Mouse (Mus musculus) heart, embryonic 13.5 days (tissue): ENCODE results near the gene Unkl. TPM values are rescaled to one million over a fixed set of nuclear protein-coding genes. Genes with fewer than 3 reads are reported as not detected.
A peak's percentile ranks its signal among the peaks of the same experiment; 100 is the strongest.

Experiments
- ATAC-seq: fragments of 200-750 bp; cut with Nextera tagmentation; 2 replicates; pipeline ENCODE4 v1.8.0; 2017; ENCODE audit warnings: moderate TSS enrichment; ENCODE audit not compliant: insufficient number of reproducible peaks, low FRiP score, low TSS enrichment; ENCODE audit errors: extremely low read depth
- H3K27ac ChIP-seq: fragments of 300-500 bp; sonication (generic); replicated peaks from 2 replicates; pipeline ENCODE4 v1.5.1; 2015; ENCODE audit warnings: moderate library complexity, mild to moderate bottlenecking, inconsistent platforms
- H3K27me3 ChIP-seq: fragments of 300-500 bp; sonication (generic); replicated peaks from 2 replicates; pipeline ENCODE4 v1.6.1; 2015; ENCODE audit warnings: mild to moderate bottlenecking, inconsistent platforms
- H3K36me3 ChIP-seq: fragments of 300-500 bp; sonication (generic); 2 replicates; pipeline ENCODE4 v1.6.1; 2015; ENCODE audit warnings: mild to moderate bottlenecking, inconsistent platforms
- H3K4me1 ChIP-seq: fragments of 300-500 bp; sonication (generic); 2 replicates; pipeline ENCODE4 v1.6.1; 2015; ENCODE audit warnings: inconsistent platforms
- H3K4me2 ChIP-seq: fragments of 300-500 bp; sonication (generic); 2 replicates; pipeline ENCODE4 v1.6.1; 2015; ENCODE audit warnings: inconsistent platforms, mild to moderate bottlenecking, moderate library complexity
- H3K4me3 ChIP-seq: fragments of 300-500 bp; sonication (generic); 2 replicates; pipeline ENCODE4 v1.5.1; 2015; ENCODE audit warnings: moderate library complexity, mild to moderate bottlenecking, inconsistent platforms
- H3K9ac ChIP-seq: fragments of 300-500 bp; sonication (generic); 2 replicates; pipeline ENCODE4 v1.6.1; 2015; ENCODE audit warnings: inconsistent platforms, mild to moderate bottlenecking, moderate library complexity
- H3K9me3 ChIP-seq: fragments of 300-500 bp; sonication (generic); 2 replicates; pipeline ENCODE4 v1.6.1; 2016; ENCODE audit warnings: inconsistent platforms
- WGBS: fragments of 180-500 bp; shearing (Covaris S2); methylation state at CpG from one replicate; pipeline ENCODE4 v1.1.7; 2015; ENCODE audit warnings: mixed read lengths; 5-methylcytosine and 5-hydroxymethylcytosine counted together
- polyA plus RNA-seq: library from polyadenylated mRNA; unstranded; fragments of >200 nt; fragmentation: Nextera tagmentation; extraction: Ambion mirVana; gene quantifications from 2 replicates; pipeline ENCODE4 v1.2.1, GENCODE M21; 2015

Gene Unkl
- polyA plus RNA-seq, 1 experiment from 2014 or later, result 4.5 TPM

DNA sequence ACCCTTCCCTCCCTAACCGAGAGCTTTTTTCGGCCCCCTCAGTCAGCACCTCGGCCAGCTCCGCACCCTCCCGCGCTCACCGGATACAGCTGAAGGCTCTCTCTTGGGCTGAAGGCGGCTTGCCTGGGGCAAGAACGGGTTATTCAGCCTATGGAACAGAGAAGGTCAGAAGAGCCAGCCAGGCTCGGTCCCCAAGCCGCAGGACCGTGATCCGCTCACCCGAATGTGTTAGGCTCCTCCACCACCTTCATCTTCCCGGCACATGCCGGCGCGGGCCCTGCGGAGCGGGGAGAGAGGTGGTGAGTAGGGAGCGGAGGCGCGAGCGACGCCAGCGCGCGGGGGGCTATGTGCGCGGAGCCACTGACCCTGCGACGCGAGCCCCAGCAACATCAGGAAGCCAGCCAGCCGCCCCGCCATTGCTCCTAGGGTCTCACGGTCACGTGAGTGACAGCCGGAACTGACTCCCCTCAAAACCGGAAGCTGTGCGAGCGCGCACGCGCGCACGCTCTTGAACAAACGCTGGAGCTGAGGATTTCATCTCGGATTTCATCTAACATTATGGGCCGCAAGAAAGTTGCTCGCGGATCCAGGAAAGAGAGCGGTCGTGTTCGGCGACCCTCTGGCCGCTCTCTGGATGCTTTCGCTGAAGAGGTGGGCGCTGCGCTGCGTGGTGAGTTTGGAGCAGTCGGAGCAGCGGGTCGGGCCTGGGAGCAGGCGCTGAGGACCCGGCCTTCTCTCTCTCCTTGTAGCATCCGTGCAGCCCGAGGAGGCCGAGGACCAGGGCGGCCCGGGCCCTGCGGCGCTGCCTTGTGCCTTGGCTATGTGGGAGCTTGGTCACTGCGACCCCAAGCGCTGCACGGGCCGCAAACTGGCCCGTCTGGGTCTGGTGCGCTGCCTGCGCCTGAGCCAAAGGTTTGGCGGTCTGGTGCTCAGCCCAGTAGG lies 51.8 kb downstream of the Unkl start, which contains the start of the genes Gnptg and Tsr3:
Gene Gnptg (minus strand): TSS at position 430 of the 942 bp plus-strand sequence.
Gene Tsr3 (plus strand): TSS at position 476 of the 942 bp plus-strand sequence.
- H3K27ac ChIP-seq, result peak within 1 kb of the TSS; percentile 90
- H3K4me2 ChIP-seq, result peak within 1 kb of the TSS; percentile 89
- no peak; the same call in 1 of the 2 replicates for ATAC-seq
- peaks cover 44% of the 10 kb centered on the region for H3K36me3 ChIP-seq
- H3K4me1 ChIP-seq, result peaks cover 19% of the 10 kb centered on the region
- H3K9ac ChIP-seq, result peak within 1 kb of the TSS; percentile 98
- under 1% methylated on average over 80 of the region's 80 CpGs for WGBS
- H3K4me3 ChIP-seq, result peak within 1 kb of the TSS; percentile 94
- no peaks in the 10 kb centered on the region for H3K27me3 ChIP-seq
- H3K9me3 ChIP-seq, result no peaks in the 10 kb centered on the region

DNA sequence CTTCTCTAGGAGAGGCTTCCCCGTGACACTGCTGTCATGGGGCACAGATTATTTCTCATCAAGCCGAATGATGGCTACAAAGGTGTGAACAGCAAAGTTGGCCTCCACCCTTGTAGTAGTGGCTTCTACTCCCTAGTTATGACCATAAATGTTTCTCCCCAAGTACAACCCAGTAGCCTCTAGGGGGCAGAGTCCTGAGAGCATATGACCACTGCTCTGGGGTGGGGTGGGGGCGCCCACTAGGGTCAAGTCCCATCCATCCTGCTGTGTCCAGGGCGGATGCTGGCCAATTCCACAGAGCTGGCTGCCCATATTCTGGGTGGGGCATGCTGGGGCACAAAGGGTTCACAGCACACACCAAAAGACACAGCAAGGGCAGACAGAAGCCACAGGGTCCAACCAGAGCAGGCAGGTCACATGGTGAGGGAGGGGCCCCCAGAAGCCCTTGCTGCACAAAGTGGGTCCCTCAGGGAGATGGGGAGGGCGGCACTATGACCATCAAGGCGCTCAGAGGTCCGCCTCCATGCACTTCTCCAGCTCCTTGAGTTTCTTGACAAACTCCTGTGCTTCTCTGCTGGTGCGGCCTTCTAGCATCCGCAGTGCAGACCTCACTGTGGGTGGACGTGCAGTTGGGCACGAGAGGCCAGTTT lies 55.1 kb downstream of the Unkl start:
- H3K4me3 ChIP-seq, result no peak overlapping the region
- ATAC-seq, result no peak
- peaks cover 32% of the 10 kb centered on the region for H3K36me3 ChIP-seq
- no peak overlapping the region for H3K4me2 ChIP-seq
- no peaks in the 10 kb centered on the region for H3K9me3 ChIP-seq
- no peak overlapping the region for H3K9ac ChIP-seq
- 88% methylated on average over 11 of the region's 11 CpGs for WGBS
- no peak overlapping the region for H3K27ac ChIP-seq
- peaks cover 19% of the 10 kb centered on the region for H3K4me1 ChIP-seq
- H3K27me3 ChIP-seq, result peaks cover 10% of the 10 kb centered on the region

DNA sequence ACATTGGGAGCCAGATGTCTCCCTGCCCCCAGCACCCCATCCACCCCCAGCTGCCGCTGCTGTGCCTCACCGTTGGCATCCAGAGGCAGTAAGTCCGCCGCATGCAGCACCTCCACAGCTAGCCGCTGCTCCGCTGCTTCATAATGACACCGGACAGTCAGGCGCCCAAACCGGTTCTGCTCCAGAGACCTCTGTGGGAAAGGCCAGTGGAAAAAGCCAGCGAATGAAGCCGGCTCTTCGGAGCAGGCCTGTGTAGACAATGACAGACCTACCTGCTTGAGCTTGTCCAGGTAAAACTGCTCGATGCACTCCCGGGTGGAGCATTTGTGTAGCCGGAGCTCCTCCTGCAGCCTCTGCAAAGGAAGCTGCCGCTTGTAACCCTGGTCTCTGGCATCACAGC lies 56.0 kb downstream of the Unkl start:
- no peak overlapping the region for H3K27ac ChIP-seq
- H3K9ac ChIP-seq, result no peak overlapping the region
- peaks cover 32% of the 10 kb centered on the region for H3K36me3 ChIP-seq
- H3K9me3 ChIP-seq, result no peaks in the 10 kb centered on the region
- peaks cover 15% of the 10 kb centered on the region for H3K4me1 ChIP-seq
- no peak overlapping the region for H3K4me3 ChIP-seq
- 81% methylated on average over 16 of the region's 16 CpGs for WGBS
- H3K4me2 ChIP-seq, result no peak overlapping the region
- ATAC-seq, result no peak
- H3K27me3 ChIP-seq, result peaks cover 18% of the 10 kb centered on the region

DNA sequence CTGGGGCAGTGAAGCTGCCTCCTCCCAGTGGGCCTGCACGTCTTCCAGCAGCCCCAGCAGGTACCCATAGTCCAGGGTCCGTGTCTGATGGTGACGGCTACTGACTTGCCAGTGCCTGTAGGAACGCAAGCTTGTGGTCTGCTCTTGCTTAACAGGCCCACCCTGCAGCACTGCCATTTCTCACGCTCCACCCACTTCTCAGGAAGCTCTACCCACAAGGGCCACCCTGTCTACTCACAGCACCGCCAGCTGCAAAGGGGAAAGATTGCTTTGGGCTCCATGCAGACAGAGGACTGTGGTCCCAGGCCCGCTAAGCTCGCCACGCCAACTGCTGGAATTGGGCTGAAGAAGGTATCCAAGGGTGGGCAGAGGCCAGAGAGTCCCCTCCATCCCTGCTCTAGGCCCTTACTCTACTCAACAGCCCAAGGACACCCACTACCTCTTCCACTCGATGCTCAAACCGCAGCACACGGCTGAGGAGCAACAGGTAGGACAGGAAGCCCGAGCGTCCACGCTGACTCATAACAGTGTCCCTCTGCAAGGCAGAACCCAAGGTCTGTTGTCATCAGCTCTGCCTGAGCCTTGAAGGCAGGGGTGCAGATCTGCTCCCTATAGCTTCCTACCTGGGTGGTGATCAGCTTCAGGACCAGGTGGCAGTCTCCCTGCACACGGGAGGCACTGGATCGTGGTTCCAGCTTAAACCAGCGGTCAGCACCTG lies 60.0 kb downstream of the Unkl start:
- WGBS, result 72% methylated on average over 18 of the region's 18 CpGs
- ATAC-seq, result no peak
- H3K4me3 ChIP-seq, result no peak overlapping the region
- H3K9ac ChIP-seq, result no peak overlapping the region
- H3K36me3 ChIP-seq, result peaks cover 14% of the 10 kb centered on the region
- peaks cover 45% of the 10 kb centered on the region for H3K27me3 ChIP-seq
- H3K9me3 ChIP-seq, result no peaks in the 10 kb centered on the region
- H3K4me1 ChIP-seq, result no peaks in the 10 kb centered on the region
- H3K27ac ChIP-seq, result no peak overlapping the region
- H3K4me2 ChIP-seq, result no peak overlapping the region

DNA sequence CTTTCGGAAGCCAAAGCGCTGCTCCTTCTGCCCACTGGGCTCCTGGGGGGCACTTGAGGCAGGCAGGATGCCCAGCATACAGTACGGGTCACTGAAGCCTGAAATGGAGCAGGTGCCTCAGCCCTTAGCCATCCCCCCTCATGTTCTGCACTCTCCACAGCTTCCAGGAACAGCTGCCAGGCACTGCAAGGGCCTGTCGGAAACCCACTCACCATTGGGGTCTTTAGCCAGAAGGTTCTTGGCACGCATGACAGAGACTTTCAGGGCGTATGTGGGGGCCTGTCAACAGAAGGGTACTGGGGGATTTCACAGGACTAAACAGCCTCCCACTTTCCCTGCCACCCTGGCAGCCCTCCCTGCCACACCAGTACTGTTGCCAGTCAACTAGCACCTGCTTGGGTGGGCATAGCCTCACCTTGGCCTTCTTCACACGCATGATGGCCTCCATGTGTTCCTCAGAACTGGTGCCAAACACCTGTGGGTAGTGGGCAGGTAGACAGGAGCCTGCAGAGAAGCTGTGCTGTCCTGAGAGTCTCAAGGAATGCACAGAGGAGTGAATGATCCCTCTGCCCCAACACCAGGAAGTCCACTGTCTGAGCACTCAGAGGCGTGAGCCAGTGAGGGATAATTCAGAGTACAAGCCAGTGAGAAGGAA lies 62.1 kb downstream of the Unkl start:
- peaks cover 66% of the 10 kb centered on the region for H3K27me3 ChIP-seq
- no peaks in the 10 kb centered on the region for H3K4me1 ChIP-seq
- no peak overlapping the region for H3K4me2 ChIP-seq
- H3K36me3 ChIP-seq, result no peaks in the 10 kb centered on the region
- H3K9ac ChIP-seq, result no peak overlapping the region
- 74% methylated on average over 8 of the region's 8 CpGs for WGBS
- H3K4me3 ChIP-seq, result no peak overlapping the region
- no peak for ATAC-seq
- H3K9me3 ChIP-seq, result no peaks in the 10 kb centered on the region
- H3K27ac ChIP-seq, result no peak overlapping the region

DNA sequence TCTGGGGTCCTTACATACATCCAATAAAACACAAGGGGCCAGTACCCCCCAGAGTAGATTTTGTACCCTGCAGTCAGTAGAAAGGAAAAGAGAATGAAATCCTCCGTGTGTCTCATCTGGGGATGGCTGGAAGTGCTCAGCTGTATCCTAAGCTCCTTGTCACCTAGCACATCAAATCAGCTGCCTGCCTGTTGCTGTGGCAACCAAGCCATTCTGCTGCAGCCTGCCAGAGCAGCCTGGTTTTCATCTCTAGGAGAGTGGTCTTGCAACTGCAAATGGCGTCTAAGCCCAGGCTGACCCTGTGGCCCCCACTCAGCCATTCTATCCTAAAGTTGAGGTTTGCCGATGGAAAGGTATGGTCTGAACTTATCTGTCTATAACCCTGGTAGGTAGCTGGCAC lies 64.4 kb downstream of the Unkl start:
- Histone ChIP-seq H3K9me3 (no peaks in the 10 kb centered on the region), H3K4me3 (no peak overlapping the region), H3K27ac (no peak overlapping the region), H3K4me1 (peaks cover 13% of the 10 kb centered on the region), H3K4me2 (no peak overlapping the region), H3K27me3 (peaks cover 83% of the 10 kb centered on the region), H3K36me3 (no peaks in the 10 kb centered on the region), H3K9ac (no peak overlapping the region)
- no peak for ATAC-seq
- 29% methylated on average over 3 of the region's 3 CpGs for WGBS

DNA sequence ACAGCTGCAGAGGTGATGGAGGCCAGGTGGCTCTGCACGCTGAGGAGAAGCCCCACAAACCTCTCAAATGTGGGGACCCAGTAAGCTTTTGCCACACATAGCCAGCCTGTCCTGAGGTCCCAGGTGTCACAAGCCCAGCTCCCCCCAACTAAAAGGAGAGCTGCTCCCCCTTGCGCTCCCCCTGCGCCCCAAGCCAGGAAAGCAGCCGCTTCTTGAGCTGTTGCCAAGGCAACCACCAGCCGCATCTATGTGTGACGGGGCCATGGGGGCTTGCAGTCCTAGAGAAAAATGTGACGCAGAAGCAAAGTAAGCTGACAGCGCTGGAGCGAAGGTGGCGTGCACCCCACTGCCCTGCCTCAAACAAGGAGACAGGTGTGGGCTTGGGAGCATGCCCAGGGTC lies 65.6 kb downstream of the Unkl start:
- no peak overlapping the region for H3K27ac ChIP-seq

DNA sequence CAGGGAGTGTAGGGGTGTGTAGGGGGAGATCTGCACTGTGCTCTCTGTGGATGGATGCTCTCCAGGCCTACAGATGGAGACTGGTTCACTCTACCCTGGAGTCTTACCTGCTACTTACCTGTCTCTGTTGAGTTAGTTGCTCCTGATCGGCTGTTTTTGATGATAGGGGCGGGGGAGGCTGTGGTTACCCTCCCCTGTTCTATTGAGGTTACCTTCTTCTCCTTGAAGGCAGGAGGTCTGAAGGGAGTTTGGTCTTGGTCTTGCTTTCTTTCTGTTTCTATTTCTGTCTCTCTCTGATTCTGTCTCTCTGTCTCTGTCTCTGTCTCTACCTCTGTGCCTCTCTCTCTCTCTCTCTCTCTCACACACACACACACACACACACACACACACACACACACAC lies 66.9 kb downstream of the Unkl start:
- peaks cover 13% of the 10 kb centered on the region for H3K4me1 ChIP-seq
- peak overlapping the region; percentile 80 for H3K4me2 ChIP-seq
- peaks cover 65% of the 10 kb centered on the region for H3K27me3 ChIP-seq
- H3K4me3 ChIP-seq, result no peak overlapping the region
- no peak overlapping the region; the same call in 1 of the 2 replicates for H3K9ac ChIP-seq
- H3K9me3 ChIP-seq, result no peaks in the 10 kb centered on the region
- H3K27ac ChIP-seq, result no peak overlapping the region
- peaks cover 21% of the 10 kb centered on the region for H3K36me3 ChIP-seq
- no peak for ATAC-seq
- 55% methylated on average over 2 of the region's 2 CpGs for WGBS

More for the DNA sequence above, 65.6 kb downstream of the Unkl start:
- no peak overlapping the region for H3K9ac ChIP-seq
- ATAC-seq, result no peak
- H3K36me3 ChIP-seq, result peaks cover 7% of the 10 kb centered on the region
- H3K9me3 ChIP-seq, result no peaks in the 10 kb centered on the region
- no peak overlapping the region for H3K4me3 ChIP-seq
- H3K4me2 ChIP-seq, result no peak overlapping the region
- H3K27me3 ChIP-seq, result peaks cover 72% of the 10 kb centered on the region
- WGBS, result 40% methylated on average over 10 of the region's 10 CpGs
- peaks cover 13% of the 10 kb centered on the region for H3K4me1 ChIP-seq

DNA sequence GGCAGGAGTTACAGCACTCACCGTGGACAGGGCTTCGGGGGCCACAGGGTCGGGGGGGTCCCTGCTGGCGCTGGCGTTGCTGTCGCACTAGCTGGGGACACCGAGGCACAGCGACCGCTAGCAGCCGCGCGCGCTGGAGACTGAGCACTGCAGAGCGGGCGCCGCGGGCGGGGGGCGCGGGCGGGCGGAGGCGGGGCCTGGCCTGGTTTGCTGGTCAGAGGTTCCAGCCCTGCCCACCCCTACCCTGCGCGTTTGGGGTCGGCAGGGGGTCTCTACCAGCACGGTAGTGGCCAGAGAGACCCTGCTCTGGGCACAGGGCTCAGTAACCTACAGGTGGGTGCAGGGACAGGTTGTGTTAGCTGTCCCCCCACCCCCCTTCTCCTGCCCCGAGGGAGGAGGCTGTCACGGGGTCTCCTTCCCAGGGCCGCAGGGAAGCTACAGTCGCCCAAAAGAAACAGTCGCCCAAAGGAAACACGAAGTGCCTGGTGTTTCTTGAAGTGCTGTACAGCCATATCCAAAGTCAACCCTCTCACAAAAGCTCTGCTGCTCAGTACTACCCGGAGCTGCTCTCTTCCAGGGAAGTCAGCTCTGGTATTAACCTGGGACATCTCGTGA lies 68.0 kb downstream of the Unkl start, which contains the start of gene Baiap3:
Gene Baiap3 (minus strand): TSS at position 225 of the 615 bp plus-strand sequence.
- H3K4me2 ChIP-seq, result peak within 1 kb of the TSS; percentile 80
- H3K36me3 ChIP-seq, result peaks cover 26% of the 10 kb centered on the region
- H3K9me3 ChIP-seq, result no peaks in the 10 kb centered on the region
- H3K9ac ChIP-seq, result peak within 1 kb of the TSS; percentile 70
- H3K27ac ChIP-seq, result no peak within 1 kb of the TSS
- peaks cover 61% of the 10 kb centered on the region for H3K27me3 ChIP-seq
- H3K4me1 ChIP-seq, result peaks cover 13% of the 10 kb centered on the region
- peak within 1 kb of the TSS; percentile 52 for H3K4me3 ChIP-seq
- ATAC-seq, result no peak
- 4% methylated on average over 35 of the region's 35 CpGs for WGBS

DNA sequence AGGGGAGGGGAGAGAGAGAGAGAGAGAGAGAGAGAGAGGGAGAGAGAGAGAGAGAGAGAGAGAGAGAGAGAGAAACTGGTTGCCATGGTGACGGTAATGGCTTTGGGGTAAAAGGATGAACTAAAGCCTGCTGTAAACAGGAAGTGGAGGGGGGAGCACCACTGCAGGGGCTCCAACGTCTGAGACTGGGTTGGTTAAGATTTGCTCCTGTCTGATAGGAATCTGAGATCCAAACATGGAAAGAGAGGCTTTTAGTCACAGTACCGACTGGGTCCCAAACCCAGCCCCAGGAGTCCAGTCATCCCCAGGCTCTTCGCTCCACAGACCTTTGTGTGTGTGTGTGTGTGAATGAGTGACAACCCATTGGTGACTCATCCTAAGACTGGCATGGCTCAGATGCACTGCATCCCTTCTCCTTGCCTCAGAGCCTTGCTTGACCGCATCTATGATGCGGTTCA lies 69.6 kb downstream of the Unkl start:
- no peaks in the 10 kb centered on the region for H3K9me3 ChIP-seq
- no peak overlapping the region for H3K4me2 ChIP-seq
- peaks cover 13% of the 10 kb centered on the region for H3K4me1 ChIP-seq
- H3K27ac ChIP-seq, result no peak overlapping the region
- peaks cover 45% of the 10 kb centered on the region for H3K27me3 ChIP-seq
- no peak for ATAC-seq
- H3K9ac ChIP-seq, result no peak overlapping the region
- peaks cover 32% of the 10 kb centered on the region for H3K36me3 ChIP-seq
- H3K4me3 ChIP-seq, result no peak overlapping the region
- 57% methylated on average over 6 of the region's 6 CpGs for WGBS
